Mouse (Mus musculus) liver, postnatal 0 days (tissue): ENCODE data around the gene Mtss1l.

ENCODE experiments used
- CTCF ChIP-seq: sonication (generic); IDR thresholded peaks from 2 replicates; pipeline ENCODE4 v1.5.1; 2016; ENCODE audit warnings: antibody characterized with exemption, low read depth
- EP300 ChIP-seq: IDR thresholded peaks from 2 replicates; pipeline ENCODE4 v1.6.1; 2016; ENCODE audit warnings: antibody characterized with exemption, low read depth, mild to moderate bottlenecking

GRCm38 (mm10) chr8:110702636-110703459 is 18.4 kb upstream of the Mtss1l start:
- TF ChIP-seq CTCF = no peak
- no peak for TF ChIP-seq EP300
